Mouse (Mus musculus) kidney, postnatal 4 days (tissue): ENCODE measurements at regions not wholly inside any gene's neighbourhood (a gene's known extent, or its start where the extent isn't known, plus 50 kb on each side); places are given as distances from the start of the nearest gene placed in this dataset.
A peak's percentile ranks its signal among the peaks of the same experiment; 100 is the strongest.
"Not testable (repeated sequence)": the region's sequence is repeated elsewhere in the genome, so short reads cannot be mapped to it uniquely, and the experiment has no call there.

Experiments used
- DNase-seq, 2 experiments: peaks; one replicate each; pipeline ENCODE4 v3.0.0; 2021; ENCODE audit warnings: mixed read lengths in 2 of 2

DNA sequence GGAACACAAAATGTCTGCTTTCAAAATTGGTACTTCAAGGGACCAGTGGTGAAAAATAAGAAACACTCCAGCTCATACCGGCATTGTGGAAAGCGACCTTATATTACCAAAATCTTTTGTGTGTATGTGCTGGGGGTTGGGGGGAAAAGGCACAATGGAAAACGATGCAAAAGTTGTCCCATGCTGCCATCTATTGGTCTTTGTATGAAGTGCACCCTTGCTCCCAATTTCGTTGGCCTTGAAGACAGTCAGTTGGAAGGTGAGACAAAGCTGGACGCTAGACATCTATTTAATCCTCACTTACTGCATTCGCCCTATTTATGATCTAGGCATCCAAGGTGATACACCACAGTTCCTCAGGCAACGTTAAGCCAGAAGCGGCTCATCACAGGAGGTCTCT, 186.6 kb downstream of the BC048507 start:
- peak; percentile 8 to 10 for DNase-seq

DNA sequence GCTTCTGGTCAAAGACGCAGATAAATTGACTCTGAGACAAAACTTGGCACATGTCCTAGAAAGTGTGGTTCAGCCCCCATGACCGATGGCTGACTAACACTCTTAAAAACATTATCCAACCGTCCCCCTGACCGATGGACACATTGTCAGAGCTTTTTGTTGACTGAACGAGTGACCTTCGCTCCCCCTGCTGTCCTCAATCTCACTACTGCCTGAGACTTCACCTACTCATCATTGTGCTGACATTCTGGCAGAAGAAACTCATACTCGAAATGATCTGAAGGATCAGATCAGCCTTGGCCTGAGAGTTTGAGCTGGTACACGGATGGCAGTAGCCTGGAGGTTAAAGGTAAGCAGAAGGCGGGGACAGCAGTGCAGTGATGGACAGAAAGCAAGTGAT, 230.2 kb downstream of the BC048507 start:
- not testable (repeated sequence) for DNase-seq

DNA sequence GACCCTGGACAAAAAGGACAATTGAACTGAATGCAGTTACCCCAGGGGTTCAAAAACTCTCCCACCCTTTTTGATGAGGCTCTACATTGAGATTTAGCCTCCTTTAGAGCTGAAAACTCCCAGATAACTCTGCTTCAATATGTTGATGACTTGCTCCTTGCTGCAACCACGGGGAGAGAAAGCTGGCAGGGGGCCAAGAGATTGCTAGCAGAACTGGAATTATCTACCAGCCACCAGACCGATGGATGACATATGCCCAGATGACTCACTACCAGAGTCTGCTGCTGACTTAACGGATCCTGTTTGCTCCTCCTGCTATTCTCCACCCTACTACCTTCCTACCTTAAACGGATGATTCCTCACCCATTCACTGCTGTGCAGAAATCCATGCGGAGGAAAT, 253.7 kb downstream of the BC048507 start:
- DNase-seq, result peak; percentile 12 to 30
